Mouse (Mus musculus) G1E-ER4 (cell line): ENCODE data around the gene Srpk3. TPM values are rescaled to one million over a fixed set of nuclear protein-coding genes. Genes with fewer than 3 reads are reported as not detected.
A peak's percentile ranks its signal among the peaks of the same experiment; 100 is the strongest.

ENCODE experiments used
- GATA1 ChIP-seq: IDR thresholded peaks from one replicate; pipeline ENCODE4 v1.8.0; 2012; ENCODE audit warnings: low read length, inconsistent platforms
- polyA plus RNA-seq: library from polyadenylated mRNA; stranded (reverse); fragments of >175 nt; gene quantifications from 2 replicates; pipeline ENCODE4 v1.2.3, GENCODE M21; 2012

The Srpk3 gene
- polyA plus RNA-seq, 1 experiment, result not detected

- TF ChIP-seq GATA1, result no peak
Observed at GRCm38 (mm10) chrX:73787225-73787558, 13.0 kb downstream of the Srpk3 start.

DNA sequence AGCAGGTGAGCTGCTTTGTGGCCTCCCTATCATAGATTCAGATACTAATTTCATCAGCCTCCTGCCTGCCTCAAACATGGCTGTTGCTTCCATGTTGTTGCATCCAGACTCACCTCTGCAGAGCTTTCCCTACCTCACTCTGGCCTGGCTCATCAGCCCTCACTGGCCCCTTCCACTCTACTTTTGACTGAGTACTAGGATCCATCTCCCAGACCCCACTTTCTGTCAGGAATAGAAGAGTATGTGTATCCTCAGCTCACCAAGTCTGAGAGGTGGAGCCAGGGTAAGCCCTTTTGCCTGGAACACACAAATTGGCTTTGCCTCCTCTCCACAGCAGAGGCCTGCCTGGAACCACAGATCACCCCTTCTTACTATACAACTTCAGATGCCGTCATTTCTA lies 14.3 kb downstream of the Srpk3 start:
- no peak for TF ChIP-seq GATA1

GRCm38 (mm10) chrX:73793039-73793438 lies 18.8 kb downstream of the Srpk3 start:
- TF ChIP-seq GATA1, result no peak

DNA sequence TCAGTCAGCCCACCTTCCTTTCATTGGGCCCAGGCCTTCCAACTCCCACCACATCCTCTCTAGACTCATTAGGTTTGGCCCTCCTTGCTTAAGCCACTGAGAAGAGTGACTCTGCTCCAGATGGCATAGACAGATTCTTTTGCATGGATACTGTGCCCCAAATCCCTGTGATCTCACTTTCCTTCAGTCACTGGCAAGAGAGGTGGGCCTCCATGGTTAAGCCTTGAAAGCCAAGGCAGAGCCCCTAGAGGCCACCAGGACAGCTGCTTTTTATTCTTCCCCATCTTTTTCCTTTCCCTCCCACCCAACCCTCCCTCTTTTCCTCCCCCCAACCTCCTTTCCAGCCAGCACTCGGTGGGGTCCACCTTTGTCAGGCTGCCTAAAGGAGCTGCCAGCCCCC lies 19.3 kb downstream of the Srpk3 start:
- TF ChIP-seq GATA1, result no peak

DNA sequence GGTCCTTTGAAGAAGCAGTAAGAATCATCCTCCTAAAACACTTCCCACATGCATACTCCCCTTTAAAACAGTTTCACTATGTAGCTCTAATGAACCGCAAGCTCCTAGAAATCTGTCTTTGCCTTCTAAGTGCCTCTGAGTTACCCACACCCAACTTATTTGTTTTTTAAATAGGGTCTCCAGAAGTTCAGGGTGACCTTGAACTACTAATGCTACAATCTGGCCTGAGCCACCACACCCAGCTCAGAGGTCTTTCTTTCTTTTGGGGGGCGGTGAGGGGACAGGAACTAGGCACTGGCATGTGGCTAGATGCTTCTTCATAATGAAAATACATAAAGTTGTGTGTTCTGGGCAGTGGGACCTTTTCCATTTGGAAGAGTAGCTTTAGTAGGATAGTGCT lies 23.3 kb downstream of the Srpk3 start:
- no peak for TF ChIP-seq GATA1

DNA sequence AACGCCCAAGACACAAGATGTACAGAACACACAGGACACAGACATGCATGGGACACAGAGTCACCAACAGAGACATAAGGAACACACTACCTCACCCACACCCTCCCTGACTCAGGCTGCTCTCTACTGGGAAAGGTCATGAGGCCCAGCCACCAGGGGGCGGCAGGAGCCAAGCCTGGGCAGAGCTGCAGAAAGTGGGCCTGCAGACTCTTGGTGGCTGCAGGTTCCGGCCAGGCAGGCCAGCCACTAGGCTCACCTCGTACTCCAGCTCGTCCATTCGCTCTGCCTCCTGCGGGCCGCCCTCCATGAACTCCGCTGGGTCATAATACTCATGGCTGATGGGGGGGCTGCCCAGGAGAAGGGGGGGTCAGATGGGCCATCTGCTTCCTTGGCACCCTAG lies 24.3 kb downstream of the Srpk3 start:
- TF ChIP-seq GATA1, result no peak

GRCm38 (mm10) chrX:73805814-73806213 lies 31.6 kb downstream of the Srpk3 start:
- no peak for TF ChIP-seq GATA1

DNA sequence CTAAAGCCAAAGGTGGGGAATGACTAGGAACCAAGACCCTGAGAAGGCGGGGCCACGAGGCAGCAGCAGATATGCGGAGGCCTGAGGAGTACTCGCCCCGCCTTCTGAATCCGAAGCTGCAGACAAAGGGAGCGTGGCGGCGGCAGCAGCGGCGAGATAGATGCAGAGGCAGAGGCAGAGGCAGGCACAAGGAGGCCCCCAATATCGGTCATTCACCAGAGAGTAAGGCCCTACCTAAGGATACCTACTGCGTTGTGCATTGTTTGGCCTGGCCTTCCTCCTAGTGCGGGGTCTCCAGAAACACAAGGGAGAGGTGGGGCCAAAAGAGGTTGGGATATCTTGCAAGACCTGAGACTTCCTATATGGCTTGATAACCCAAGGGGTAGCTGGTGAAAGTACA lies 40.9 kb downstream of the Srpk3 start:
- no peak for TF ChIP-seq GATA1

DNA sequence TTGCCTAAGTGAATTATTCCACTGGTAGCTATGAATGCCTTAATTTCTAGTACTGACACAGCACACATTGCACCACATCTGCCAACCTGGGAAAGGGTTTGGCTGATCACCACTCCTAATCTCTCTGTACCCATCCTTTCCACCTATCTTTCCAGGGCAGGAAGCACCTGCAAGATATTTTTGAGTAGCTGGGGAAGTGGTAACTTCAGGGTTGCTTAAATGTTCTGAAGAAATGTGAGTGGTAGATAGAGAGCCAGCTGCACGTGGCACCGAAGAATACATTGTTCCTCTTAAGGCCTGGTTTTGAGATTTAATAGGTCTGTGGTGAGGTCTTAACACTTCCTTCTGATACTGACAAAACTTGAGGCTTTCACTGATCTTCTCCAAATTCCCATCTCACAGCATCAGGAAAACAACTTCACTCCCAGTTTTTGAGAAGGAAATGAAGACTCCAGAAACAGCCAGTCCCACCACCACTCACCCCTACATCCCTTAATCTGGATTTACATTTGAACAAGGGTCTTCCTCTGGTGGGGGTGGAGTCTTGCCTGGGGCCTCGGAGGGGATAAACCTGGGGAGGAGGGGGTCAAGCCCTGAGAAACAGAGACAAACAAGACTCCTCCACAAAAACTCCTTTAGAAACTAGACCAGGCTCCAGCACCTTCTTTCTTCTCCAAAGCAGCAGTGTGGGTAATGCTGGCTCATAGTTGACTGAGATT lies 42.5 kb downstream of the Srpk3 start:
- peak; percentile 6 for TF ChIP-seq GATA1

GRCm38 (mm10) chrX:73823747-73824146 lies 49.5 kb downstream of the Srpk3 start:
- TF ChIP-seq GATA1, result no peak

- TF ChIP-seq GATA1, result no peak
Observed at GRCm38 (mm10) chrX:73824185-73825151, 50.3 kb downstream of the Srpk3 start, which contains the start of gene Pdzd4. Gene Pdzd4, minus strand, starts transcription at chrX:73824969.

Other genes starting within 250 kb of the Srpk3 start
- 0.06 TPM in 2 replicates for gene Dusp9, start 135.0 kb upstream of the Srpk3 start, polyA plus RNA-seq
- gene Pnck, start 114.3 kb upstream of the Srpk3 start, polyA plus RNA-seq, result not detected in 2 replicates
- 4.1 and 4.5 TPM in 2 replicates for gene Slc6a8, start 101.3 kb upstream of the Srpk3 start, polyA plus RNA-seq
- 8.6 and 10.7 TPM in 2 replicates for gene Bcap31, start 58.2 kb upstream of the Srpk3 start, polyA plus RNA-seq
- 18.2 and 19.9 TPM in 2 replicates for gene Abcd1, start 57.8 kb upstream of the Srpk3 start, polyA plus RNA-seq
- gene Plxnb3, start 17.3 kb upstream of the Srpk3 start, polyA plus RNA-seq, result not detected in 2 replicates
- gene Idh3g, start 12.5 kb downstream of the Srpk3 start, polyA plus RNA-seq, result 31.6 and 36.9 TPM in 2 replicates
- gene Ssr4, start 12.6 kb downstream of the Srpk3 start, polyA plus RNA-seq, result 18.1 and 22.8 TPM in 2 replicates
- gene Pdzd4, start 50.6 kb downstream of the Srpk3 start, polyA plus RNA-seq, result not detected in 2 replicates
- not detected in 2 replicates for gene Avpr2, start 117.7 kb downstream of the Srpk3 start, polyA plus RNA-seq
- gene L1cam, start 121.7 kb downstream of the Srpk3 start, polyA plus RNA-seq, result not detected in 2 replicates
- gene Arhgap4, start 147.5 kb downstream of the Srpk3 start, polyA plus RNA-seq, result 0.82 and 1.1 TPM in 2 replicates
- 198 and 297 TPM in 2 replicates for gene Naa10, start 147.5 kb downstream of the Srpk3 start, polyA plus RNA-seq
- gene Renbp, start 156.4 kb downstream of the Srpk3 start, polyA plus RNA-seq, result 30.4 and 144 TPM in 2 replicates
- gene Hcfc1, start 192.0 kb downstream of the Srpk3 start, polyA plus RNA-seq, result 168 and 221 TPM in 2 replicates
- gene Irak1, start 249.5 kb downstream of the Srpk3 start, polyA plus RNA-seq, result 306 and 346 TPM in 2 replicates